In genomic region chr10:20724906-20725305, GRCm38 (mm10) we compare ENCODE assay signal across 7 mouse cellular contexts. TPM values are rescaled to one million over a fixed set of nuclear protein-coding genes. Genes with fewer than 3 reads are reported as not detected.
A peak's percentile ranks its signal among the peaks of the same experiment; 100 is the strongest.
DNase-seq lines count a peak whose midpoint lies in the region; ATAC-seq and TF ChIP-seq lines count a peak whose summit lies in the region.

Gene Pde7b, minus strand, starts transcription at chr10:20725078.

- H3K4me1 ChIP-seq in heart, embryonic 11.5 days (ENCODE audit: control insufficient read depth, insufficient read depth, low read length): peaks cover 9% of the 10 kb centered on the region
- H3K4me1 ChIP-seq in kidney, embryonic 15.5 days: peaks cover 28% of the 10 kb centered on the region
- peaks cover 13% of the 10 kb centered on the region for H3K4me1 ChIP-seq in limb, embryonic 14.5 days (ENCODE audit: control insufficient read depth, insufficient read depth, low read length)
- peaks cover 28% of the 10 kb centered on the region for H3K4me1 ChIP-seq in midbrain, embryonic 15.5 days

- no peaks in the 10 kb centered on the region for H3K9me3 ChIP-seq in heart, embryonic 11.5 days (replicated peaks; ENCODE audit: control insufficient read depth, low read length)
- H3K9me3 ChIP-seq in kidney, embryonic 15.5 days (replicated peaks): no peaks in the 10 kb centered on the region
- no peaks in the 10 kb centered on the region for H3K9me3 ChIP-seq in limb, embryonic 14.5 days (ENCODE audit: control insufficient read depth, low read length)
- H3K9me3 ChIP-seq in midbrain, embryonic 15.5 days: no peaks in the 10 kb centered on the region

- peak within 1 kb of the TSS; percentile 61 for H3K9ac ChIP-seq in heart, embryonic 11.5 days (ENCODE audit: low read depth, low read length)
- H3K9ac ChIP-seq in kidney, embryonic 15.5 days: peak within 1 kb of the TSS; percentile 32
- H3K9ac ChIP-seq in limb, embryonic 14.5 days (ENCODE audit: low read depth, low read length, severe bottlenecking): peak within 1 kb of the TSS; percentile 55
- peak within 1 kb of the TSS; percentile 36 for H3K9ac ChIP-seq in midbrain, embryonic 15.5 days

- DNase-seq in brain, embryonic 14.5 days (ENCODE audit: low read depth): peak; percentile 94
- DNase-seq in fat pad, adult 2 months (ENCODE audit: extremely low read depth, low read depth, low spot score): peak; percentile 8
- peak; percentile 92 for DNase-seq in limb, embryonic 14.5 days (ENCODE audit: low spot score)
- peak; percentile 15 for DNase-seq in spleen, adult 12 weeks (ENCODE audit: low spot score)

- no peak for TF ChIP-seq CTCF in brain, embryonic 14.5 days (IDR thresholded peaks at IDR 0.05; ENCODE audit: borderline replicate concordance, extremely low read depth, insufficient read depth, insufficient read length)

- ATAC-seq in heart, embryonic 11.5 days (replicated peaks; ENCODE audit: insufficient number of reproducible peaks, low FRiP score, low TSS enrichment): peak; percentile 77
- peak; percentile 94 for ATAC-seq in kidney, embryonic 15.5 days (replicated peaks; ENCODE audit: low FRiP score)
- ATAC-seq in limb, embryonic 14.5 days (ENCODE audit: low FRiP score, low read depth): peak; percentile 91
- ATAC-seq in midbrain, embryonic 15.5 days (replicated peaks): peak; percentile 91

- peak; percentile 37; the same call in 1 of the 2 replicates for TF ChIP-seq POLR2A in brain, embryonic 14.5 days (IDR thresholded peaks at IDR 0.05; ENCODE audit: borderline replicate concordance, extremely low read depth, insufficient read depth, insufficient read length, poor library complexity, severe bottlenecking)
- TF ChIP-seq POLR2A in limb, embryonic 14.5 days (IDR thresholded peaks at IDR 0.05; ENCODE audit: borderline replicate concordance, extremely low read depth, insufficient read depth, insufficient read length): peak; percentile 95

- H3K4me3 ChIP-seq in heart, embryonic 11.5 days (ENCODE audit: low read depth, low read length): peak within 1 kb of the TSS; percentile 28
- peak within 1 kb of the TSS; percentile 42 for H3K4me3 ChIP-seq in kidney, embryonic 15.5 days (replicated peaks)
- peak within 1 kb of the TSS; percentile 44 for H3K4me3 ChIP-seq in limb, embryonic 14.5 days (replicated peaks; ENCODE audit: low read length)
- peak within 1 kb of the TSS; percentile 34 for H3K4me3 ChIP-seq in midbrain, embryonic 15.5 days

- H3K36me3 ChIP-seq in heart, embryonic 11.5 days (ENCODE audit: control insufficient read depth, insufficient read depth, low read length): no peaks in the 10 kb centered on the region
- no peaks in the 10 kb centered on the region for H3K36me3 ChIP-seq in kidney, embryonic 15.5 days
- no peaks in the 10 kb centered on the region for H3K36me3 ChIP-seq in limb, embryonic 14.5 days (ENCODE audit: control insufficient read depth, insufficient read depth, low read length)
- no peaks in the 10 kb centered on the region for H3K36me3 ChIP-seq in midbrain, embryonic 15.5 days (replicated peaks)

- no peaks in the 10 kb centered on the region for H3K27me3 ChIP-seq in heart, embryonic 11.5 days (ENCODE audit: control insufficient read depth, insufficient read depth, low read length)
- H3K27me3 ChIP-seq in kidney, embryonic 15.5 days: no peaks in the 10 kb centered on the region
- H3K27me3 ChIP-seq in limb, embryonic 14.5 days (ENCODE audit: control insufficient read depth, insufficient read depth, low read length): no peaks in the 10 kb centered on the region
- H3K27me3 ChIP-seq in midbrain, embryonic 15.5 days (replicated peaks): no peaks in the 10 kb centered on the region

- peak within 1 kb of the TSS; percentile 51 for H3K27ac ChIP-seq in heart, embryonic 11.5 days (ENCODE audit: low read depth, low read length)
- peak within 1 kb of the TSS; percentile 62 for H3K27ac ChIP-seq in kidney, embryonic 15.5 days
- peak within 1 kb of the TSS; percentile 75 for H3K27ac ChIP-seq in limb, embryonic 14.5 days (replicated peaks; ENCODE audit: low read depth, low read length)
- H3K27ac ChIP-seq in midbrain, embryonic 15.5 days: peak within 1 kb of the TSS; percentile 49

- 14% methylated on average over 17 of the region's 17 CpGs for WGBS in heart, embryonic 11.5 days (ENCODE audit: insufficient replicate concordance)
- WGBS in kidney, embryonic 15.5 days: 5% methylated on average over 17 of the region's 17 CpGs
- WGBS in limb, embryonic 14.5 days: 2% methylated on average over 17 of the region's 17 CpGs
- 9% methylated on average over 17 of the region's 17 CpGs for WGBS in midbrain, embryonic 15.5 days

- peak within 1 kb of the TSS; percentile 55 for H3K4me2 ChIP-seq in heart, embryonic 11.5 days
- peak within 1 kb of the TSS; percentile 60 for H3K4me2 ChIP-seq in kidney, embryonic 15.5 days
- peak within 1 kb of the TSS; percentile 62 for H3K4me2 ChIP-seq in limb, embryonic 14.5 days (replicated peaks; ENCODE audit: low read depth, low read length, severe bottlenecking)
- H3K4me2 ChIP-seq in midbrain, embryonic 15.5 days: peak within 1 kb of the TSS; percentile 57

RNA-seq across cellular contexts. Expression of gene Pde7b, which starts in this region (rescaled TPM):
- polyA plus RNA-seq in brain, embryonic 14.5 days (2012; rRNA removed): 3.9 and 6.1 TPM in 2 replicates
- 9.7 and 12.1 TPM in 2 replicates for polyA plus RNA-seq in heart, embryonic 11.5 days (2014; fragmentation: Nextera tagmentation; extraction: Ambion mirVana)
- polyA plus RNA-seq in kidney, embryonic 15.5 days (2015; fragmentation: Nextera tagmentation; extraction: Ambion mirVana): 4.3 and 5.3 TPM in 2 replicates
- 8.8 and 10.5 TPM in 2 replicates for polyA plus RNA-seq in limb, embryonic 14.5 days (2012; rRNA removed)
- polyA plus RNA-seq in limb, embryonic 14.5 days (2014; fragmentation: Nextera tagmentation; extraction: Ambion mirVana): 7.0 and 11.0 TPM in 2 replicates
- 3.1 and 3.2 TPM in 2 replicates for polyA plus RNA-seq in midbrain, embryonic 15.5 days (2015; fragmentation: Nextera tagmentation; extraction: Ambion mirVana)

Comparison
In these comparisons a context has a peak if more than half of its experiments do, and no peak if none do; other contexts are left out.
1. Peak in every context shown above with its lines: DNase-seq, ATAC-seq, H3K4me3 ChIP-seq and H3K27ac ChIP-seq.
2. DNase-seq: peak in every context shown above with its lines; median percentile 94 in brain, embryonic 14.5 days; 92 in limb, embryonic 14.5 days; 15 in spleen, adult 12 weeks; 8 in fat pad, adult 2 months.